Comparison of ENCODE assay signal across 8 mouse cellular contexts in the genomic region with DNA sequence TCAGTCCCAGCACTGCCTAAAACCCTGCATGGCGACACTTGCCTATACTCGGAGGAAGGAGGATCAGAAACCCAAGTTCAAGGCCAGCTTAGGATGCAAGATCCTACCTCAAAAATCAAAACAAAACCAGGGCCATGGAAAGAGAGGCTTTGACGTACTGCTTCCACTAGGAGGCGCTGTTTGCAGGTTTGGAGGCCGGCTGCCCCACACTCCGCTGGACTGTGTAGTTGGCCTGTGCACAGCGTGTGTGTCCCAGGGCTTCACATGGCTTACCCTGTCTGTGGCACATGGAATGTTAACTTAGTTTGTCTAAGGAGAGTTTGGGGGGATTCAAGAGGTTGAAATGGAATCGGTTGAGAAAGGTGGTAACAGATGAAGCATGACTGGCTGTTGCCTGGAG. TPM values are rescaled to one million over a fixed set of nuclear protein-coding genes. Genes with fewer than 3 reads are reported as not detected.
DNase-seq lines count a peak whose midpoint lies in the region; ATAC-seq and TF ChIP-seq lines count a peak whose summit lies in the region.

No protein-coding gene starts in this region.

- H3K27ac ChIP-seq in forebrain, embryonic 10.5 days = no peak overlapping the region
- no peak overlapping the region for H3K27ac ChIP-seq in forebrain, embryonic 15.5 days (replicated peaks)
- no peak overlapping the region for H3K27ac ChIP-seq in cortical plate, adult 2 months (ENCODE audit: insufficient read depth, low read length)
- no peak overlapping the region for H3K27ac ChIP-seq in intestine, embryonic 15.5 days

- no peaks in the 10 kb centered on the region for H3K9me3 ChIP-seq in forebrain, embryonic 10.5 days
- H3K9me3 ChIP-seq in forebrain, embryonic 15.5 days = no peaks in the 10 kb centered on the region
- H3K9me3 ChIP-seq in intestine, embryonic 15.5 days = no peaks in the 10 kb centered on the region

- H3K4me2 ChIP-seq in forebrain, embryonic 15.5 days (replicated peaks) = no peak overlapping the region
- H3K4me2 ChIP-seq in intestine, embryonic 15.5 days (replicated peaks) = no peak overlapping the region

- H3K4me3 ChIP-seq in forebrain, embryonic 10.5 days = no peak overlapping the region
- no peak overlapping the region for H3K4me3 ChIP-seq in forebrain, embryonic 15.5 days
- H3K4me3 ChIP-seq in cortical plate, adult 2 months (ENCODE audit: insufficient read depth, low read length) = no peak overlapping the region
- no peak overlapping the region for H3K4me3 ChIP-seq in intestine, embryonic 15.5 days (replicated peaks)
- H3K4me3 ChIP-seq in lung, adult 2 months (replicated peaks; ENCODE audit: extremely low read depth, low read depth, low read length) = no peak overlapping the region

- H3K4me1 ChIP-seq in forebrain, embryonic 10.5 days = peaks cover 5% of the 10 kb centered on the region; the same call in 1 of the 2 replicates
- no peaks in the 10 kb centered on the region for H3K4me1 ChIP-seq in forebrain, embryonic 15.5 days
- H3K4me1 ChIP-seq in cortical plate, adult 2 months (ENCODE audit: control insufficient read depth, insufficient read depth, low read length) = no peaks in the 10 kb centered on the region
- H3K4me1 ChIP-seq in intestine, embryonic 15.5 days (replicated peaks) = no peaks in the 10 kb centered on the region
- H3K4me1 ChIP-seq in lung, adult 2 months (ENCODE audit: control insufficient read depth, insufficient read depth, low read length) = 0 out of 2 replicates have a peak, but pooled peaks cover 3% of the 10 kb centered on the region

- no peaks in the 10 kb centered on the region for H3K27me3 ChIP-seq in forebrain, embryonic 10.5 days (ENCODE audit: poor library complexity, severe bottlenecking)
- no peaks in the 10 kb centered on the region for H3K27me3 ChIP-seq in forebrain, embryonic 15.5 days
- no peaks in the 10 kb centered on the region for H3K27me3 ChIP-seq in intestine, embryonic 15.5 days (replicated peaks)

- ATAC-seq in forebrain, embryonic 15.5 days (replicated peaks) = no peak
- peak; percentile 58; the same call in 1 of the 2 replicates for ATAC-seq in intestine, embryonic 15.5 days

- peak; percentile 64 for DNase-seq in forebrain, embryonic 10.5 days (ENCODE audit: extremely low spot score, low spot score)
- peak; percentile 69 for DNase-seq in urinary bladder, postnatal 14 days (ENCODE audit: low spot score)
- no peak for DNase-seq in urinary bladder, postnatal 10 days (ENCODE audit: low spot score)
- DNase-seq in lung, adult 2 months = peak; percentile 44
- peak; percentile 60 for DNase-seq in right cerebral cortex, postnatal 4 days

- TF ChIP-seq CTCF in cortical plate, adult 2 months (IDR thresholded peaks at IDR 0.05; ENCODE audit: extremely low read depth, insufficient read depth, low read length) = peak; percentile 64
- TF ChIP-seq CTCF in lung, adult 2 months (IDR thresholded peaks at IDR 0.05; ENCODE audit: insufficient read depth, low read length) = peak; percentile 78

- WGBS in forebrain, embryonic 10.5 days = 24% methylated on average over 8 of the region's 8 CpGs
- 15% methylated on average over 8 of the region's 8 CpGs for WGBS in forebrain, embryonic 15.5 days
- WGBS in intestine, embryonic 15.5 days = 24% methylated on average over 8 of the region's 8 CpGs
- WGBS in lung, adult 2 months = 21% methylated on average over 8 of the region's 8 CpGs

- H3K9ac ChIP-seq in forebrain, embryonic 15.5 days (replicated peaks) = no peak overlapping the region
- no peak overlapping the region for H3K9ac ChIP-seq in intestine, embryonic 15.5 days

- peaks cover 36% of the 10 kb centered on the region; the same call in 1 of the 2 replicates for H3K36me3 ChIP-seq in forebrain, embryonic 10.5 days (replicated peaks)
- H3K36me3 ChIP-seq in forebrain, embryonic 15.5 days = peaks cover 12% of the 10 kb centered on the region; the same call in 1 of the 2 replicates
- peaks cover 10% of the 10 kb centered on the region; the same call in 1 of the 2 replicates for H3K36me3 ChIP-seq in intestine, embryonic 15.5 days

- no peak for TF ChIP-seq POLR2A in cortical plate, adult 2 months (IDR thresholded peaks at IDR 0.05; ENCODE audit: extremely low read depth, insufficient read depth, low read length)
- no peak for TF ChIP-seq POLR2A in lung, adult 2 months (IDR thresholded peaks at IDR 0.05; ENCODE audit: borderline replicate concordance, extremely low read depth, low read depth, low read length)

RNA-seq across cellular contexts. Expression of a gene that starts 8.3 kb away (rescaled TPM):
- polyA plus RNA-seq in forebrain, embryonic 10.5 days (2016; fragmentation: Nextera tagmentation; extraction: Ambion mirVana) = 24.8 and 25.5 TPM in 2 replicates
- 23.6 and 26.9 TPM in 2 replicates for polyA plus RNA-seq in forebrain, embryonic 15.5 days (2015; fragmentation: Nextera tagmentation; extraction: Ambion mirVana)
- polyA plus RNA-seq in cortical plate, adult 2 months (2012; rRNA removed) = 21.9 and 23.8 TPM in 2 replicates
- 23.9 and 24.2 TPM in 2 replicates for polyA plus RNA-seq in intestine, embryonic 15.5 days (2015; fragmentation: Nextera tagmentation; extraction: Ambion mirVana)
- polyA plus RNA-seq in lung, adult 2 months (2012; rRNA removed) = 31.4 and 33.2 TPM in 2 replicates

RNA-seq across cellular contexts. Expression of a gene that starts 22.2 kb away (rescaled TPM):
- 0.07 and 0.14 TPM in 2 replicates for polyA plus RNA-seq in forebrain, embryonic 10.5 days (2016; fragmentation: Nextera tagmentation; extraction: Ambion mirVana)
- polyA plus RNA-seq in forebrain, embryonic 15.5 days (2015; fragmentation: Nextera tagmentation; extraction: Ambion mirVana) = not detected in 2 replicates
- 0.36 and 0.79 TPM in 2 replicates for polyA plus RNA-seq in cortical plate, adult 2 months (2012; rRNA removed)
- polyA plus RNA-seq in intestine, embryonic 15.5 days (2015; fragmentation: Nextera tagmentation; extraction: Ambion mirVana) = 0.24 TPM in 1 of 2 replicates, not detected in the other
- polyA plus RNA-seq in lung, adult 2 months (2012; rRNA removed) = 11.0 and 20.6 TPM in 2 replicates

RNA-seq across cellular contexts. Expression of a gene that starts 26.1 kb away (rescaled TPM):
- 0.33 TPM in 2 replicates for polyA plus RNA-seq in forebrain, embryonic 10.5 days (2016; fragmentation: Nextera tagmentation; extraction: Ambion mirVana)
- polyA plus RNA-seq in forebrain, embryonic 15.5 days (2015; fragmentation: Nextera tagmentation; extraction: Ambion mirVana) = 0.20 and 0.37 TPM in 2 replicates
- polyA plus RNA-seq in cortical plate, adult 2 months (2012; rRNA removed) = 0.52 and 0.57 TPM in 2 replicates
- 0.24 and 2.6 TPM in 2 replicates for polyA plus RNA-seq in intestine, embryonic 15.5 days (2015; fragmentation: Nextera tagmentation; extraction: Ambion mirVana)
- 10.7 and 289 TPM in 2 replicates for polyA plus RNA-seq in lung, adult 2 months (2012; rRNA removed)

RNA-seq across cellular contexts. Expression of a gene that starts 38.4 kb away (rescaled TPM):
- polyA plus RNA-seq in forebrain, embryonic 10.5 days (2016; fragmentation: Nextera tagmentation; extraction: Ambion mirVana) = 49.2 and 50.8 TPM in 2 replicates
- polyA plus RNA-seq in forebrain, embryonic 15.5 days (2015; fragmentation: Nextera tagmentation; extraction: Ambion mirVana) = 69.1 and 72.7 TPM in 2 replicates
- 63.7 and 66.0 TPM in 2 replicates for polyA plus RNA-seq in cortical plate, adult 2 months (2012; rRNA removed)
- polyA plus RNA-seq in intestine, embryonic 15.5 days (2015; fragmentation: Nextera tagmentation; extraction: Ambion mirVana) = 41.8 and 45.7 TPM in 2 replicates
- 58.1 and 62.4 TPM in 2 replicates for polyA plus RNA-seq in lung, adult 2 months (2012; rRNA removed)

RNA-seq across cellular contexts. Expression of a gene that starts 40.3 kb away (rescaled TPM):
- 2.6 and 2.8 TPM in 2 replicates for polyA plus RNA-seq in forebrain, embryonic 10.5 days (2016; fragmentation: Nextera tagmentation; extraction: Ambion mirVana)
- 2.6 and 3.0 TPM in 2 replicates for polyA plus RNA-seq in forebrain, embryonic 15.5 days (2015; fragmentation: Nextera tagmentation; extraction: Ambion mirVana)
- polyA plus RNA-seq in cortical plate, adult 2 months (2012; rRNA removed) = 6.3 and 6.4 TPM in 2 replicates
- 1.6 and 2.5 TPM in 2 replicates for polyA plus RNA-seq in intestine, embryonic 15.5 days (2015; fragmentation: Nextera tagmentation; extraction: Ambion mirVana)
- 6.0 and 6.5 TPM in 2 replicates for polyA plus RNA-seq in lung, adult 2 months (2012; rRNA removed)
